9 mouse cellular contexts compared by ENCODE assay signal in the genomic region with DNA sequence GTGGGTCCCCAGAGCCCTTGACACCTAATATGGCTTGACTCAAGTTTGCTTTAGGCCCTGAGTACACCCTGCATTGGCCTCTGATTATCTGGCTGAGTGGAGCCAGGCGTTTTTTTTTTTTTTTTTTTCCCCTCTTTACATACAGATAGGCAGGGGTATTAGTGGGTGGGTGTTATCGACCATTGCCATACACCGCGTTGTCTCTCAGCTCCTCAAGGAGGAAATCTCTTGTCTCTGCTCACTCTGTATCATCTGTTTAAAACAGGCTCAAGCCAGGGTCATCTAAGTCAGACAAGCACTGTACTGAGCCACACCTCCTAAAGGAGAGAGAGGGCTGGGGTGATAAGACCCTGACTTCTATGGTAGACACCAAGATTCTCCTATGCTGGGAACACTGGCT. TPM values are rescaled to one million over a fixed set of nuclear protein-coding genes. Genes with fewer than 3 reads are reported as not detected.
A peak's percentile ranks its signal among the peaks of the same experiment; 100 is the strongest.
DNase-seq lines count a peak whose midpoint lies in the region; ATAC-seq lines count a peak whose summit lies in the region.
"Had no signal": no experiment of that assay in that cellular context is flagged by ENCODE, and none has a peak within 500 bp of the region (broad histone marks: within the 10 kb centered on the region; RNA-seq: fewer than 3 reads in every experiment).

No protein-coding gene starts in this region.

- no peaks in the 10 kb centered on the region for H3K27me3 ChIP-seq in forebrain, embryonic 13.5 days
- no peaks in the 10 kb centered on the region for H3K27me3 ChIP-seq in forebrain, embryonic 16.5 days (replicated peaks; ENCODE audit: control insufficient read depth, insufficient read depth, low read length)
- no peaks in the 10 kb centered on the region for H3K27me3 ChIP-seq in midbrain, embryonic 10.5 days (ENCODE audit: low read depth, poor library complexity, severe bottlenecking)
- no peaks in the 10 kb centered on the region for H3K27me3 ChIP-seq in midbrain, embryonic 15.5 days (replicated peaks)
- H3K27me3 ChIP-seq in hindbrain, embryonic 15.5 days: no peaks in the 10 kb centered on the region

- H3K27ac ChIP-seq in forebrain, embryonic 13.5 days: no peak overlapping the region
- H3K27ac ChIP-seq in forebrain, embryonic 16.5 days (ENCODE audit: low read length): no peak overlapping the region
- peak overlapping the region; percentile 14; the same call in 1 of the 2 replicates for H3K27ac ChIP-seq in midbrain, embryonic 10.5 days (replicated peaks)
- H3K27ac ChIP-seq in midbrain, embryonic 15.5 days: no peak overlapping the region
- H3K27ac ChIP-seq in hindbrain, embryonic 15.5 days (replicated peaks): no peak overlapping the region

- H3K4me1 ChIP-seq in forebrain, embryonic 13.5 days: peaks cover 20% of the 10 kb centered on the region
- H3K4me1 ChIP-seq in forebrain, embryonic 16.5 days (replicated peaks; ENCODE audit: control insufficient read depth, insufficient read depth, low read length): peaks cover 16% of the 10 kb centered on the region
- peaks cover 21% of the 10 kb centered on the region for H3K4me1 ChIP-seq in midbrain, embryonic 10.5 days
- peaks cover 23% of the 10 kb centered on the region for H3K4me1 ChIP-seq in midbrain, embryonic 15.5 days
- H3K4me1 ChIP-seq in hindbrain, embryonic 15.5 days (replicated peaks): peaks cover 20% of the 10 kb centered on the region

- WGBS in forebrain, embryonic 13.5 days: 83% methylated on average over 4 of the region's 4 CpGs
- 86% methylated on average over 4 of the region's 4 CpGs for WGBS in forebrain, embryonic 16.5 days
- WGBS in midbrain, embryonic 10.5 days: 80% methylated on average over 4 of the region's 4 CpGs
- WGBS in midbrain, embryonic 15.5 days: 77% methylated on average over 4 of the region's 4 CpGs
- WGBS in hindbrain, embryonic 15.5 days: 91% methylated on average over 4 of the region's 4 CpGs

- DNase-seq in midbrain, embryonic 10.5 days (ENCODE audit: low spot score): no peak
- DNase-seq in gastrocnemius, postnatal 25 days: no peak
- DNase-seq in kidney, adult 11 months: no peak
- DNase-seq: cerebellum, adult 11 months had no signal

- H3K4me3 ChIP-seq in forebrain, embryonic 13.5 days: no peak overlapping the region
- no peak overlapping the region for H3K4me3 ChIP-seq in forebrain, embryonic 16.5 days (replicated peaks; ENCODE audit: low read length)
- 0 out of 2 replicates have a peak overlapping the region, but pooled peaks have one; percentile 72 for H3K4me3 ChIP-seq in midbrain, embryonic 10.5 days
- no peak overlapping the region for H3K4me3 ChIP-seq in midbrain, embryonic 15.5 days
- no peak overlapping the region for H3K4me3 ChIP-seq in hindbrain, embryonic 15.5 days

- ATAC-seq in forebrain, embryonic 13.5 days: no peak
- no peak for ATAC-seq in forebrain, embryonic 16.5 days
- ATAC-seq in midbrain, embryonic 15.5 days (replicated peaks): no peak
- ATAC-seq in hindbrain, embryonic 15.5 days (ENCODE audit: low FRiP score, low read depth): no peak
- ATAC-seq in megakaryocyte-erythroid progenitor cell, adult 5-6 weeks (replicated peaks; ENCODE audit: low FRiP score, low TSS enrichment, poor library complexity, severe bottlenecking): peak; percentile 70

- peak overlapping the region; percentile 72; the same call in 1 of the 2 replicates for H3K4me2 ChIP-seq in forebrain, embryonic 13.5 days
- H3K4me2 ChIP-seq in forebrain, embryonic 16.5 days (ENCODE audit: low read length): no peak overlapping the region
- H3K4me2 ChIP-seq in midbrain, embryonic 15.5 days: no peak overlapping the region
- peak overlapping the region; percentile 59; the same call in 1 of the 2 replicates for H3K4me2 ChIP-seq in hindbrain, embryonic 15.5 days

- no peaks in the 10 kb centered on the region for H3K9me3 ChIP-seq in forebrain, embryonic 13.5 days (replicated peaks)
- no peaks in the 10 kb centered on the region for H3K9me3 ChIP-seq in forebrain, embryonic 16.5 days (ENCODE audit: control insufficient read depth, low read length)
- H3K9me3 ChIP-seq in midbrain, embryonic 10.5 days (replicated peaks): no peaks in the 10 kb centered on the region
- no peaks in the 10 kb centered on the region for H3K9me3 ChIP-seq in midbrain, embryonic 15.5 days
- H3K9me3 ChIP-seq in hindbrain, embryonic 15.5 days: no peaks in the 10 kb centered on the region

- H3K36me3 ChIP-seq in forebrain, embryonic 13.5 days (ENCODE audit: poor library complexity, severe bottlenecking): peaks cover 54% of the 10 kb centered on the region
- peaks cover 8% of the 10 kb centered on the region for H3K36me3 ChIP-seq in forebrain, embryonic 16.5 days (ENCODE audit: control insufficient read depth, insufficient read depth)
- H3K36me3 ChIP-seq in midbrain, embryonic 10.5 days: peaks cover 65% of the 10 kb centered on the region
- H3K36me3 ChIP-seq in midbrain, embryonic 15.5 days (replicated peaks): 0 out of 2 replicates have a peak, but pooled peaks cover 4% of the 10 kb centered on the region
- H3K36me3 ChIP-seq in hindbrain, embryonic 15.5 days: peaks cover 20% of the 10 kb centered on the region

- no peak overlapping the region for H3K9ac ChIP-seq in forebrain, embryonic 13.5 days
- no peak overlapping the region for H3K9ac ChIP-seq in forebrain, embryonic 16.5 days (replicated peaks; ENCODE audit: low read depth, low read length)
- no peak overlapping the region for H3K9ac ChIP-seq in midbrain, embryonic 15.5 days
- H3K9ac ChIP-seq in hindbrain, embryonic 15.5 days: no peak overlapping the region

RNA-seq across cellular contexts. Expression of a gene that starts 1.7 kb away (rescaled TPM):
- polyA plus RNA-seq in forebrain, embryonic 13.5 days (2015; fragmentation: Nextera tagmentation; extraction: Ambion mirVana): 132 and 144 TPM in 2 replicates
- polyA plus RNA-seq in forebrain, embryonic 16.5 days (2015; fragmentation: Nextera tagmentation; extraction: Ambion mirVana): 109 and 113 TPM in 2 replicates
- 213 and 233 TPM in 2 replicates for polyA plus RNA-seq in midbrain, embryonic 10.5 days (2016; fragmentation: Nextera tagmentation; extraction: Ambion mirVana)
- polyA plus RNA-seq in midbrain, embryonic 15.5 days (2015; fragmentation: Nextera tagmentation; extraction: Ambion mirVana): 107 and 110 TPM in 2 replicates
- 126 and 129 TPM in 2 replicates for polyA plus RNA-seq in hindbrain, embryonic 15.5 days (2015; fragmentation: Nextera tagmentation; extraction: Ambion mirVana)
- total RNA-seq in megakaryocyte-erythroid progenitor cell, adult 5-6 weeks (2014; fragmentation: Nextera tagmentation): 458 and 522 TPM in 2 replicates
- 216 and 226 TPM in 2 replicates for total RNA-seq in megakaryocyte-erythroid progenitor cell, adult 5-6 weeks (2017)
- 10 to 100 TPM; 80.7 to 82.9 TPM for total RNA-seq in gastrocnemius, postnatal 25 days (2021)

RNA-seq across cellular contexts. Expression of a gene that starts 17.0 kb away (rescaled TPM):
- polyA plus RNA-seq in forebrain, embryonic 13.5 days (2015; fragmentation: Nextera tagmentation; extraction: Ambion mirVana): 86.3 and 87.4 TPM in 2 replicates
- 71.7 and 81.0 TPM in 2 replicates for polyA plus RNA-seq in forebrain, embryonic 16.5 days (2015; fragmentation: Nextera tagmentation; extraction: Ambion mirVana)
- 80.8 and 89.2 TPM in 2 replicates for polyA plus RNA-seq in midbrain, embryonic 10.5 days (2016; fragmentation: Nextera tagmentation; extraction: Ambion mirVana)
- 56.2 and 61.4 TPM in 2 replicates for polyA plus RNA-seq in midbrain, embryonic 15.5 days (2015; fragmentation: Nextera tagmentation; extraction: Ambion mirVana)
- polyA plus RNA-seq in hindbrain, embryonic 15.5 days (2015; fragmentation: Nextera tagmentation; extraction: Ambion mirVana): 50.8 and 56.9 TPM in 2 replicates
- 71.9 and 77.4 TPM in 2 replicates for total RNA-seq in megakaryocyte-erythroid progenitor cell, adult 5-6 weeks (2014; fragmentation: Nextera tagmentation)
- 139 and 140 TPM in 2 replicates for total RNA-seq in megakaryocyte-erythroid progenitor cell, adult 5-6 weeks (2017)
- 10 to 100 TPM; 24.5 to 26.3 TPM for total RNA-seq in gastrocnemius, postnatal 25 days (2021)

Comparison
In these comparisons a context has a peak if more than half of its experiments do, and no peak if none do; other contexts are left out.
1. H3K4me2 ChIP-seq: peak in forebrain, embryonic 13.5 days (single experiment) and hindbrain, embryonic 15.5 days (single experiment); none in forebrain, embryonic 16.5 days (single experiment) and midbrain, embryonic 15.5 days (single experiment).